Mouse (Mus musculus): ENCODE data around the gene Kdm5b.

GRCm38 (mm10) chr1:134552396-134552795, 7.6 kb upstream of the Kdm5b start:
- no peak for TF ChIP-seq CTCF (IDR thresholded peaks at IDR 0.05; ENCODE audit: low read depth, low read length)
- TF ChIP-seq GATA1 (IDR thresholded peaks at IDR 0.05; ENCODE audit: borderline replicate concordance, low read length), result no peak

Measured in G1E (cell line).